Mouse (Mus musculus): ENCODE results near the gene Grm4. TPM values are rescaled to one million over a fixed set of nuclear protein-coding genes. Genes with fewer than 3 reads are reported as not detected.
A peak's percentile ranks its signal among the peaks of the same experiment; 100 is the strongest.

The Grm4 gene
- total RNA-seq (2021), result under 1 TPM; 0.11 to 0.14 TPM

- no peak for DNase-seq
- intact Hi-C loops (cut with DNase I), result loop anchor here (5.0 kb wide), 2 partner anchors 264 to 489 kb away; no protein-coding TSS in a partner anchor
Measured at GRCm38 (mm10) chr17:27521303-27521702, at the start of gene Grm4. Gene Grm4 (minus strand): TSS chr17:27521403.

- intact Hi-C loops (cut with DNase I), result loop anchor here (10.0 kb wide), 1 partner anchor 197 kb away; no protein-coding TSS in a partner anchor
- DNase-seq, result no peak
Measured at GRCm38 (mm10) chr17:27568228-27568627, 47.0 kb upstream of the Grm4 start.

- intact Hi-C loops (cut with DNase I), result loop anchor here (1.0 to 10.0 kb wide), 2 partner anchors 63 to 199 kb away; no protein-coding TSS in a partner anchor
Measured at GRCm38 (mm10) chr17:27565942-27566267, 44.7 kb upstream of the Grm4 start.

DNA sequence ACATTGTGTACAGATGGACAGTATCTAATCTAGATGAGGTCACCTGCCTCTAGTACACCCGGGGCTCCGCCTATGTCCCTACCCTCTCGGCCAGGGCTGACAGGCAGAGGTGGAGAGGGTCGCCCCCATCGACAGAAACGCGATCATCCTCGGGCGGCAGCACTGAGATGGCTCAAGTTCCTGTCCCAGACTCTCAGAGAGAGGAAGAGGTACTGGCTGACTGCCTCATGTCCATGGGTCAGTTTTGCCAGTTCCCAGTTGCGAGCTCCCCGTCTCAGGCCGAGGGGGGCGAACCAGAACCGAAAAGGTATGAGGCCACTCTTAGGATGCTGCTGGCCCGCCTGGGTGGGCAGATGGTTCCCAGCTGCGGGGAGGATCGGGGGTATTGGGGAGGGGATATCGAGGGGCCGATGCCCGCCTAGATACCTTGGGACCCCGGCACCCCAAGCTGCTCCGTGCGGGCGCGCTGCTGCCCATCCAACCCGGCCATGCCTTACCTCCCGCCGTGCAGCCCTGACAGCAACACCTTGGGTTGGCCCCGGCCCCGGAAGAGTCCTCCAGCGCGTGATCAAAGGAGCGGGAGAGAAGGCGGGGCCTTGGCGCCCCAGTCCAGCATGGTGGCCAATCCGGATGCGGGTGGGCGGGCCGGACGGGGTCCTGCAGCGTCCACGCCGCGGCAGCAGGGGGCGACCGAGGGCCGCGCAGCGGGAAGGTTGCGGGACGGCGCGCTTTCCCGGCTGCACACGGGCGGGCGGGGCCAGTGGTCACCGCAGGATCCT lies 44.1 kb upstream of the Grm4 start, which contains the start of gene AI413582:
TSS of gene AI413582 (minus strand) at position 594 of the 779 bp plus-strand sequence.
- intact Hi-C loops (cut with DNase I), result loop anchor here (1.0 to 10.0 kb wide), 2 partner anchors 64 to 199 kb away; no protein-coding TSS in a partner anchor
- DNase-seq, result peak; percentile 97 to 98

More at GRCm38 (mm10) chr17:27565942-27566267, 44.7 kb upstream of the Grm4 start:
- DNase-seq, result no peak

DNA sequence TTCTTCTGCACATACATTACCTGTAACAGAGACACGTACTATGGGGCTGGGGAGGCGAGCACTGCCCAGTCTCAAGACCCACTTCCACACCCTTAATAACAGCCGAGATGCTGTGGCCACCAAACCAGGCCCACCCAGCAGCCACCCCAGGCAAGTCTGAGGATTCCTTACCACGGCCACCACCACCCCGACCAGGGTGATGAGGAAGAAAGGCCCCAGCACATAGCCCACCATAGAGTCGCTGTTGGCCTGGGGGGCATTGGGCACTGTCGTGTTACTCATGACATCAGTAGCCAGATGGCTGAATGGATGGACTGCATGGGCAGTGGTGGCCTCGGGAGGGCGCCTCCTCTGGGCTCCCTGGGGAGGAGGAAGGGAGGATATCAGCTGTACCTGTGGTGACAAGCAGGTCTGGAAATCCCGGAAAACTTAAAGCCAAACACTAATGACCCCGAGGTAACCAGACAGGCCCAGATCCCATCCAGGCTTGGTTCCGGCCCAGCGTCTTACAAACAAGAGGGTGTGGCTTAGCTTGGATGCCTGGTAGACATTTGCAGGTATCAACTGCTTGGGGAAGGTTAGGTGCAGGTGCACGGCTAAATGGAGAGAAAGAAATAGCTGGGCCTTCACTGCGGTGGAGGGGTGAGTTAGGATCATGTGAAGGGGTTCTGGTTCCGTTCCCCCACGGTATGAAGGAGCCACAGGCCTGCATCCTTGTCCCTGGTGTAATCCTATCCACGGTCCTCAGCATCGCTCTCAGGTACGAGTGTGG lies 43.4 kb upstream of the Grm4 start:
- intact Hi-C loops (cut with DNase I), result loop anchor here (1.0 to 10.0 kb wide), 2 partner anchors 65 to 200 kb away; no protein-coding TSS in a partner anchor
- no peak for DNase-seq

GRCm38 (mm10) chr17:27563771-27564244 lies 42.6 kb upstream of the Grm4 start:
- no peak for DNase-seq
- intact Hi-C loops (cut with DNase I), result loop anchor here (10.0 kb wide), 1 partner anchor 201 kb away; no protein-coding TSS in a partner anchor

DNA sequence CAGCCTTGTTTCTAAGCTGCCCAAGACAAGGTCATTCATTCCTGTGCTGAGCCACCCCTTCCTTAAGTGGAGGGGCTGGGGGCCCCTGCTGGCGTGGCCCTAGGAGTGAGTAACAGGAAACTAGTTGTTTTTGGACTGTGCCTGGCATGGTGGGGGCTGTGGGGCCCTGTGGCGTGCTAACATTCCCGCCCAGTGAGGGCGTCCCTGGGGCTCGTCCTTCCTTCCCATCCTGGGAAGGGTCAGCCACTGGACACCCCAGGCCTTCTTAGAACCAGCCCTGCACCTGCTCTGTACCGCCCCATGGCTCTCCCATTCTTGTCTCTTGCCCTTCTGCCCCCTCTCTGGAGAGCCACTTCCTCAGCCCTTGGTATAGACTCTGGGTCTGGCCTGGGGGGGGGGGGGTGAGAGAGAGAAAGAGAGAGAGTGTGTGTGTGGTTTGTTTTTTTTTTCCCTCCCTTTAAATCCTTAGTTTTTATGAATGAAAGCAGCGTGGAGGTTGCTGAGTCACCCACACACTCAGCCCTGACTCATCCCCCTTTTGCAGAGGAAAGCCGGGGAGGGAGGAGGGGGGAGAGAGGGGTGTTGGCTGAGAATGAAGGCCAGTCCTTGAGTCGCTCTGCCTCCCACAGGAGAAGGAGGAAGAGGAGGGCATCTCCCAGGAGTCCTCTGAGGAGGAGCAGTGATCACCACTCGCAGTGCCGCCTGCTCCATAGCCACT lies 40.8 kb upstream of the Grm4 start:
- DNase-seq, result no peak
- intact Hi-C loops (cut with DNase I), result loop anchor here (10.0 kb wide), 1 partner anchor 203 kb away; no protein-coding TSS in a partner anchor

DNA sequence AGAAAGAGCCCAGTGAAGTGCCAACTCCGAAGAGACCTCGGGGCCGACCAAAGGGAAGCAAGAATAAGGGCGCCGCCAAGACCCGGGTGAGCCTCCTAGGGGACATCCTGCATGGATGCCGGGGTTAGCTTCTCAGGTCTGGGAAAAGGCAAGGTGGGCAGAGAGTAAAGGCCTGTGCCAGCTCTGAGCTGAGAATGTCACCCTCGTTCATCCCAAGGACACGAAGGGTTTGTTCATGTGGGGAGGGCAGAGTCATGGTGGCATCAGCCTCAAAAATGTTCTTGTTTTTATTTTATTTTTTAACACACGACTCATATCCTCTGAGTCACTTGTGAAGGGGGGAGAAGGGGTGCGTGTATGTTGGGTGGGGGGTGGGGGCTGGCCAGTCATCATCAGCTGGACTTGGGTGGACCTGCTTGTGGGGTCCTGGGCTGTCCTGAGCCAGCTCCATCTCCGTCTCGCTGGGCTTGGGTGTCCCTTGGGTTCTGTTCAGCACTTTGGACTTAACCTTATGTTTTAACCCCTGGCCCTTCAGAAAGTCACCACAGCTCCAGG lies 39.8 kb upstream of the Grm4 start:
- intact Hi-C loops (cut with DNase I), result loop anchor here (10.0 kb wide), 1 partner anchor 204 kb away; no protein-coding TSS in a partner anchor

GRCm38 (mm10) chr17:27559596-27559995 lies 38.4 kb upstream of the Grm4 start:
- intact Hi-C loops (cut with DNase I), result no loop called here
- DNase-seq, result no peak

More for the DNA sequence above, 39.8 kb upstream of the Grm4 start:
- no peak for DNase-seq

- DNase-seq, result no peak
- intact Hi-C loops (cut with DNase I), result no loop called here
Measured at GRCm38 (mm10) chr17:27558845-27559244, 37.6 kb upstream of the Grm4 start.

DNA sequence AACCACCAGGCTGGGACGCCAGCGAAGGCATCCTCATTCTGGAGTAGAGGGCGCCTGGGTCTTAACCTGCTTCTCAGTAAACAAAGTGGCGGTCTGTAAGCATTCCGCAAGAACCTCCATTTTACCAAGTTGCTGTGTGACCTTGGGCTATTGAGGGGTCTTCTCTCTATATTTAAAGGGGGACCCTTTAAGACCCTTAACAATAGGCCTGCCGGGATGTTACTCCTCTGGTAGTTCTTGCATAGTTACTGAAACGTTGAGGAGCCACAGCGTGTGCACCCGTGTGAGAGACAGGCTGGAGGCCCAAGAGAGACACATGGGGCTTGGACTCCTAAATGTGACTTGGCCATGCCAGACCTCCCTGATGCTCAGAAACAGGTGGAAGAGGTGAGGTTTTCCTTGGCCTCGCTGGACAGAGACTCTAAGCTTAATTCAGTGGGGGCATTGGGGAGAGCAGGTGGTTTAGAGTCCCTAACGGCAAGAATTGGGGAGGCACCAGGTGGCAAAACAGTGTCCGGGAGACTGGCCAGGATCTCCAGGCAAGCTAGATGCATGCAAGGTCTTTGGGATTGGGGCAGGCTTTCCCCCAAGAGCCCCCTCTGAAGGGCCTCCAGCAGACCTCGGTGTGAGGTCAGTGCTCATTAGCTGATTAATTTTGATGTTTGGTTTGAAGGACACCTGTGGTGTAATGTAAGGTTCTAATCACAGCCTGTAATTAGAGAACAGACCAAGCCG lies 36.9 kb upstream of the Grm4 start:
- no peak for DNase-seq
- intact Hi-C loops (cut with DNase I), result no loop called here

GRCm38 (mm10) chr17:27557181-27557926 lies 36.2 kb upstream of the Grm4 start:
- no peak for DNase-seq
- intact Hi-C loops (cut with DNase I), result no loop called here

- intact Hi-C loops (cut with DNase I), result no loop called here
- peak; percentile 87 to 90 for DNase-seq
Measured at GRCm38 (mm10) chr17:27556315-27557011, 35.3 kb upstream of the Grm4 start, which contains the start of gene Hmga1. Gene Hmga1 (plus strand): TSS chr17:27556497.

DNA sequence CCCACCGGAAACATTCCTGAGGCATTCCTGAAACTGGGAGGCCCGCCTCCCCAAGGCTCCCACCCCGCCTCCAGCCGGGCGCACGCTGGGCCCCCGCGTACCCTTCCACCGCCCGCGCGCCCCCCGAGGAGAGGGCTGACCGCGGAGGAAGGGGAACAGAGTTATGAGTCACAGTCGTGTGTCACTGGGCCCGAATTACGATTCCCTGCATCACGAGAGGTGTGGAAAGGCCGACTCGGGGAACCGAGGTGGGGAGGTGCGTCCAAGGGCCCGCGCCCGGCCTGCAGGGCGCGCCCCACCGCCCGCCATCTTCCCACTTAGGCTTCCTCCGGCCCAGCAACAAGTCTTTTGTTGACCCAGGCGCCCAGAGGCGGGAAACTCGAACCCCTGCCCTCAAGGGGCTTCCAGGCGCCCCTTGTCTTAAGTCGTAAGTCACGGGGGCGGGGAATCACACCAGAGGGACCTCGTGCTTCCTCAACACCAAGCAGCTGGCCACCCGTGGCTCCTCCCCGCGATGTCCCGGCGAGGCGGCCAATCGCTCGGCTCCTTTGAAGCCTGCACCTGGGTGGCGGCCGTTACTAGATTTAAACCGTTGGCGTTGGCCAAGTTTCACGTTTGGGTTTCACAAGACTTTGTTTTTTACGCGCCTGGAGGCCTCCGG lies 34.4 kb upstream of the Grm4 start:
- intact Hi-C loops (cut with DNase I), result no loop called here
- peak; percentile 54 to 61 for DNase-seq

DNA sequence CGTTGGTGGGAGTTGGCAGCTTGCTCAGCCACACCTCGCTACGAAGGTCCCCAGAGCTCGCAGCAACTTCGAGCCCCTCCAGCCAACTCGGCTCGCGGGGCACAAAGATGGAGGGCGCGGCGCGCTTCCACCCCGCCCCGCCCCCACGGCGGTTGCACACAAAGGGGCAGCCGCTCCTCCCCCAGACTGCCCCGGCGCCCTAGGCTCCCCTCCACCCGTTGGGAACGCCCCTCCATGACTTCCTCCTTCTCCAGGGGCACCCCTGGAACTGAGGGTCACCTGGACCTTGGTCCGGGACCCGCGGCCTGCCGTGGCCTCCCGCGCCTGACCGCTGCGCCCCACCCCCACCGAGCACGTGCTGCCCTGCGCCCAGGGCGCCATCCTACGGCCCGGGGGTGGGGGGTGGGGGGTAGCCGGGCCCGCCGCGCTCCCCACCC lies 33.9 kb upstream of the Grm4 start:
- intact Hi-C loops (cut with DNase I), result no loop called here
- no peak for DNase-seq

- intact Hi-C loops (cut with DNase I), result loop anchor here (1.0 kb wide), 1 partner anchor 20 kb away; no protein-coding TSS in a partner anchor
- DNase-seq, result no peak
Measured at GRCm38 (mm10) chr17:27554062-27554960, 33.1 kb upstream of the Grm4 start.

All from heart, postnatal 36 days (tissue).